Mouse (Mus musculus) embryonic facial prominence, embryonic 12.5 days (tissue): ENCODE results near the gene Ager. TPM values are rescaled to one million over a fixed set of nuclear protein-coding genes. Genes with fewer than 3 reads are reported as not detected.

Source experiments
- ATAC-seq: fragments of 200-750 bp; cut with Nextera tagmentation; 2 replicates; pipeline ENCODE4 v1.8.0; 2017; ENCODE audit not compliant: insufficient number of reproducible peaks, insufficient read depth, low FRiP score, low TSS enrichment
- H3K27ac ChIP-seq: fragments of 300-500 bp; sonication (generic); 2 replicates; pipeline ENCODE4 v1.5.1; 2016; ENCODE audit warnings: mild to moderate bottlenecking
- H3K27me3 ChIP-seq: fragments of 300-500 bp; sonication (generic); 2 replicates; pipeline ENCODE4 v1.6.1; 2016; ENCODE audit warnings: mild to moderate bottlenecking, moderate library complexity
- H3K36me3 ChIP-seq: fragments of 300-500 bp; sonication (generic); 2 replicates; pipeline ENCODE4 v1.6.1; 2016; ENCODE audit warnings: mild to moderate bottlenecking
- H3K4me1 ChIP-seq: fragments of 300-500 bp; sonication (generic); 2 replicates; pipeline ENCODE4 v1.6.1; 2016
- H3K4me2 ChIP-seq: fragments of 300-500 bp; sonication (generic); replicated peaks from 2 replicates; pipeline ENCODE4 v1.6.1; 2016; ENCODE audit warnings: mild to moderate bottlenecking, moderate library complexity
- H3K4me3 ChIP-seq: fragments of 300-500 bp; sonication (generic); 2 replicates; pipeline ENCODE4 v1.5.1; 2016; ENCODE audit warnings: mild to moderate bottlenecking
- H3K9ac ChIP-seq: fragments of 300-500 bp; sonication (generic); 2 replicates; pipeline ENCODE4 v1.6.1; 2016; ENCODE audit warnings: mild to moderate bottlenecking, moderate library complexity
- H3K9me3 ChIP-seq: fragments of 300-500 bp; sonication (generic); 2 replicates; pipeline ENCODE4 v1.6.1; 2016; ENCODE audit warnings: mild to moderate bottlenecking, moderate library complexity
- WGBS: fragments of 180-500 bp; shearing (Covaris S2); methylation state at CpG from one replicate; pipeline ENCODE4 v1.1.7; 2016; 5-methylcytosine and 5-hydroxymethylcytosine counted together
- polyA plus RNA-seq: library from polyadenylated mRNA; unstranded; fragments of >200 nt; fragmentation: Nextera tagmentation; extraction: Ambion mirVana; gene quantifications from 2 replicates; pipeline ENCODE4 v1.2.1, GENCODE M21; 2016

Ager gene
- polyA plus RNA-seq, 1 experiment from 2014 or later: 3.1 TPM

DNA sequence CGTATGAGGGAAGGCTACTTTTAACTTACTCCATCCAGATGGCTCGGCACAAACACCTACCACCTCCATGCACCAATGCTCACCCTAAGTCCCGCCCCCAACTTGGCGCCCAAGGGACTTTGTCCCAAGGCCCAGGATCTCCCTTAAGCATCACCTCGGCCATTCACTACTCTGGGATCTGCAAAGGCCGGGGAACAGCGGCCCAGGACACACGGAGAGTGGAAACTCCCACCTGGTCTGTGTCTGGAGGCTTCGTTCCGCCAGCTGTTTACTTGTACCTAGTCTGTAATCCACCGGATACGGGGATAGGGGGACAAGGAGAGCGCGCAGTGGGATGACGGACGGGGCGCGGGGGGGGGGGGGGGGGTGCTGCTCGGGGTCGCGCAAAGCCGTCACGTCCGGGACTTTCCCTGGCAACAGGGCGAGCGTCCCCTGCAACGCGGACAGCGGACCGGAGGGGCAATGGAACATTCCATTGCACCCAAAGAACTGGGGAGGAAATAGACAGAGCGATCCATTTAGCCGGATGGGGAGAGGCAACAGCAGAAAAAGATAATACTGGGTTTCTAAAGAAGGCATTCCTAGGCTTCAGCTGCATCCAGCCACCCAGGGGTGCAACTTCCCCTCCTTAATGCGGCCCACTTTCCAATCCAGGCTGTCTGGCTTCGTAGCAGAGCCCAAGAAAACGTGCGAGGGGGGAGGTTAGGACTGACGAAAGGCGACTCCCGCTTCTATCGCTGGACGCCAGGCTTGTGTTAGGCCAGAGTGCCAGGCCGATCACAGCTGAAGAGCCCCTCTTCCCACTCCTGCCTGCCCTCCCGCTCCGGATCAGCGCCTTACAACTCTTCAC, 29.7 kb downstream of the Ager start:
- WGBS: under 1% methylated on average over 45 of the region's 45 CpGs
- peak overlapping the region; percentile 78 for H3K4me2 ChIP-seq

DNA sequence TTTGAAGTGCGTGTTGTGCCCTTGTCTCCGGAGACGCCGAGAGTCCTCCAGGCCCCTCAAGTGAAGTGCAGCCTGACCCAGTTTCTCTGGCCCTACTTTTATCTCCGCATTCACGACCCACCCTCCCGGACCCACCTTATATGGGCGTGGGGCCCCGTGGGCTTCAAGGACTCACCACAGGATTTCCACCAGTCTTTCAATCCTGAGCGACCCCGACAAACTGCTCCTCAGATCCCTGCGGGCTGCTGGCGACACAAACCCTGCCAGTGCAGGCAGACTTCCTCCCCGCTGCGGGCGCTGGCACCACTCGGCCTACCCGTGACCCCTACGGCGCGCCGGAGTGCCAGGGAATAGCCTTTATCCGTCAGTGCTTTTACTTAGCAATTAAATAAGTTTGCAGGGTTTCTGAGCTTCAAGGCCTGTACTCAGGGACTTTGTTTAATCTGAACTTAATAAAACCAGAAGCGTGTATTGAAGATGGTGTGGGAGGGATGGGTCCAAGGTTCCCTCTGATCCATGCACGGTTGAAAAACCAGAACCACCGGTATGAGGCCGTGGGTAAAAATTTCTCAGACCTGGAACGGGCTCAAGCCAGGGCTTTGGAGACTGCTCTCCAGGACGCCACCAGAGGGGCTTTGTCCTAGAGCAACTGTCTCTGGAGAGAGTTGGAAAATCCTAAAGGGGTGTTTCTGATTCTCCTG, 30.4 kb downstream of the Ager start, which contains the start of gene Ppt2:
Gene Ppt2, minus strand, starts transcription at position 568 of the 701 bp plus-strand sequence.
- Histone ChIP-seq H3K27ac (peak within 1 kb of the TSS; percentile 89), H3K36me3 (peaks cover 11% of the 10 kb centered on the region), H3K9ac (peak within 1 kb of the TSS; percentile 60), H3K4me1 (peaks cover 46% of the 10 kb centered on the region), H3K4me3 (peak within 1 kb of the TSS; percentile 68), H3K27me3 (peaks cover 38% of the 10 kb centered on the region), H3K4me2 (peak within 1 kb of the TSS; percentile 78), H3K9me3 (no peaks in the 10 kb centered on the region)
- no peak for ATAC-seq
- WGBS: 4% methylated on average over 29 of the region's 29 CpGs

More for the DNA sequence above, 29.7 kb downstream of the Ager start:
- H3K36me3 ChIP-seq: peaks cover 19% of the 10 kb centered on the region
- peak; percentile 70 for ATAC-seq
- peak overlapping the region; percentile 68 for H3K4me3 ChIP-seq
- H3K27me3 ChIP-seq: peaks cover 30% of the 10 kb centered on the region
- H3K9ac ChIP-seq: peak overlapping the region; percentile 60
- peak overlapping the region; percentile 89 for H3K27ac ChIP-seq
- H3K4me1 ChIP-seq: peaks cover 46% of the 10 kb centered on the region
- H3K9me3 ChIP-seq: no peaks in the 10 kb centered on the region

DNA sequence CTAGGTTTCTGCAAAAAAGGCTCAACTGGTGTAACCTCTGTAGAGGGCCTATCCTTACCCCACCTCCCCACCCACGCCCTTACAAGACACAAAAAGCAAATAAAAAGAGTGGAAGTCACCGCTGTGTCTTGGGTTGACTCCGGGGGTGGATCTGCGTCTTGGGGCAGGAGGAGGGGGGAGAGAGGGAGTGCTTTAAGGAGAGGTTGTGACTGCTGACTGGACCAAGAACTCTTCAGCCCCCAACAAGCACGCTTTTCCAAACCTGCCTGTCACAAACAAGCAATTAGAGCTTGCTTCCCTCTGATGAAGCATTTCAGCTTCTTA, 30.9 kb downstream of the Ager start:
- 36% methylated on average over 5 of the region's 5 CpGs for whole genome bisulfite sequencing
- no peak for ATAC-seq
- Histone ChIP-seq H3K36me3 (peaks cover 6% of the 10 kb centered on the region), H3K27me3 (peaks cover 43% of the 10 kb centered on the region), H3K27ac (peak overlapping the region; percentile 89), H3K4me1 (peaks cover 46% of the 10 kb centered on the region), H3K9ac (peak overlapping the region; percentile 60; the same call in 1 of the 2 replicates), H3K9me3 (no peaks in the 10 kb centered on the region), H3K4me2 (peak overlapping the region; percentile 78), H3K4me3 (peak overlapping the region; percentile 68)

DNA sequence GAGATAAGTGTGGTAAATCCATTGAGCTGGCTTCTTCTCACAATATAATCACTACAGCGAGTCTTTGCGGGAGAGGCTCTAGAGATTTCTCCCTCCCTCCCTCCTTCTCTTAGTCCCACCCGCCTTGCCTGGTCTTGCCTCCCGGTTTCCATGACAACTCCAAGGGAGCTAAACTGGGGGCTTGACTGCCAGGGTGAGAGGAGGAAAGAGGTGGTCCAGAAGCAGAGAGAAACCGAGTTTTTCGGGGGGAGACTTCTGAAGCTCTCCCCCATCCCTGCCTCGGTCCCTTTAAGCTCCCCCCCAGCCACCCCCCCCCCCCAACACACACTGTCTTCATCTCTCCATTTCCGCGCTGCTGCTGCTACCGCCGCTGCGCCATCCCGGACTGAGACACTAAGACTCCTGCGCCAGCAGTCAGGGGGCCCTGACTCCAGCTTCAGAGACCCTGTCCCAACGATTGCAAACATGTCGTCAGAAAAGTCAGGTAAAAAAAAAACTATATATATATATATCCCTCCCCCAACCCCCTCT, 31.6 kb downstream of the Ager start, which contains the start of gene Prrt1:
Gene Prrt1, plus strand, starts transcription at position 313 of the 531 bp plus-strand sequence.
- ATAC-seq: no peak
- Histone ChIP-seq H3K4me2 (peak within 1 kb of the TSS; percentile 78), H3K27ac (peak within 1 kb of the TSS; percentile 89), H3K4me1 (peaks cover 46% of the 10 kb centered on the region), H3K36me3 (no peaks in the 10 kb centered on the region), H3K9me3 (no peaks in the 10 kb centered on the region), H3K4me3 (peak within 1 kb of the TSS; percentile 68), H3K9ac (peak within 1 kb of the TSS; percentile 60), H3K27me3 (peaks cover 44% of the 10 kb centered on the region)
- WGBS: 2% methylated on average over 16 of the region's 16 CpGs

DNA sequence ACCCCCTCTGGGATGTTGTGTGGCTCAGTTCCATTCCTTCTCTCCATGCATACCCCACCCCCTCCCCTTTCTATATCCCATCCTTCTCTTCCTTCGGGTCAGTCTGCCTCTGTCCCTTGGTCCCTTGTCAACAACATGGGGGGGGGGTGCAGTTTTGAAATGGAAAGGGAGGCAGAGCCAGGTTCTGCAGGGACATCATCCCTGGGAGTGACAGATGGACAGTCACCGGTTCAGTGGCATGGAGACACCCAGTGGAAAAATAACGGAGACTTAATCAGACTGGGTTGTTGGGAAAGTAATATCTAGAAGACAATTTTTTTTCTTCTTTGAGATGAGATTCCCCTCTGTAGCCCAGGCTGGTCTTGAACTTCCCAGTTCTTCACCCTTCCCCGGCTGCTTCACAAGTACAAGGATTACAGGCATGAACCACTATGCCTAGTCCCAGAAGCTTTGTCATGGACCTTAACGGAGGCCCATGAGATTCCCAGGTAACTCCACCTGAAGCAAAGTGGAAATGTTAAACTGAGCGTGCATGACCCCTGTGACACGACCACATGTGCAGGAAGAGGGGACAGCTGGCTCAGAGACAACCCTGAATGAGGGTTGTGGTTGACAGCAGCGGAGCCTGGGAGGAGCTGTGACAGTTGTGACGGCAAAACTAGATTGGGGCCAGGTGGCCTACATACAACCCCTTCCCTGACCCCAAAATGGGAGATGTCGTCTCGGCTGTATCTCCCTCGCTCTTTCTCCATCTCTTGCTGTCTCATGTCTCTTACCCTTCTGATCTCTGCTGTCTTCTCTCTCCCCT, 32.3 kb downstream of the Ager start:
- H3K36me3 ChIP-seq: no peaks in the 10 kb centered on the region
- peak overlapping the region; percentile 68; the same call in 1 of the 2 replicates for H3K4me3 ChIP-seq
- peak overlapping the region; percentile 78 for H3K4me2 ChIP-seq
- peaks cover 44% of the 10 kb centered on the region for H3K27me3 ChIP-seq
- WGBS: 13% methylated on average over 12 of the region's 12 CpGs
- ATAC-seq: no peak
- H3K9me3 ChIP-seq: no peaks in the 10 kb centered on the region
- peaks cover 46% of the 10 kb centered on the region for H3K4me1 ChIP-seq
- no peak overlapping the region for H3K9ac ChIP-seq
- no peak overlapping the region for H3K27ac ChIP-seq

DNA sequence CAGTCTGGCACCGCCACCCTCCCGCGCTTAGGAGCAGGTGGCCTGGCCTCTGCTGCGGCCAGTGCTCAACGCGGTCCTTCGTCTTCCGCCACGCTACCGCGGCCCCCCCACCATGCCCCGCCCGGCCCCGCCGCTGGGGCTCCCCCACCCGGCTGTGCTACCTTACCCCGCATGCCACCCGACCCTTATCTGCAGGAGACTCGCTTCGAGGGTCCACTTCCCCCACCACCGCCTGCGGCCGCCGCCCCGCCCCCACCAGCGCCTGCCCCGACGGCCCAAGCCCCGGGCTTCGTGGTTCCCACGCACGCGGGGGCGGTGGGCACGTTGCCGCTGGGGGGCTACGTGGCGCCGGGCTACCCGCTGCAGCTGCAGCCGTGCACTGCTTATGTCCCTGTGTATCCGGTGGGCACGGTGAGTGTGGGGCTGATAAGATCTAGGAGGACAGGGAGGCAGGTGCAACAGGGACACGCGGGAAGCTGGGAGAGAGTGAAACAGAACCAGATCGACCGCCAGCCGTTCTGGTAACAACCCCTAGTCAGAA, 33.2 kb downstream of the Ager start:
- H3K9me3 ChIP-seq: no peaks in the 10 kb centered on the region
- no peak overlapping the region for H3K27ac ChIP-seq
- peaks cover 44% of the 10 kb centered on the region for H3K27me3 ChIP-seq
- no peaks in the 10 kb centered on the region for H3K36me3 ChIP-seq
- H3K4me3 ChIP-seq: peak overlapping the region; percentile 34
- 3% methylated on average over 48 of the region's 48 CpGs for WGBS
- peak overlapping the region; percentile 78 for H3K4me2 ChIP-seq
- ATAC-seq: no peak
- peaks cover 46% of the 10 kb centered on the region for H3K4me1 ChIP-seq
- H3K9ac ChIP-seq: peak overlapping the region; percentile 27

DNA sequence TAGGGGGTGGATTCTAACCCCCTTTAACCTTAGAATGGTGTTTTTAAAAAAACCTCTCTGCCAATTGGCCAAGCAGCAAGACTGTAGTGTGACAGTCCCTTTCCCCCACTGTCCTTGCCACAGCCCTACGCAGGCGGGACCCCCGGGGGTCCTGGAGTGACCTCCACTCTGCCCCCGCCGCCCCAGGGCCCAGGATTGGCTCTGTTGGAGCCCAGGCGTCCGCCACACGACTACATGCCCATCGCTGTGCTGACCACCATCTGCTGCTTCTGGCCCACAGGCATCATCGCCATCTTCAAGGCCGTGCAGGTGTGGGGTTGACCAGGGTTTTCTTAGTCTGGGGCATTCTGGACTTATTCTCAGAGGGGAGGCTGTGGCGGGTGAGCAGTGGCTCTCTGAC, 34.0 kb downstream of the Ager start:
- WGBS: 6% methylated on average over 12 of the region's 12 CpGs
- ATAC-seq: no peak
- H3K36me3 ChIP-seq: no peaks in the 10 kb centered on the region
- H3K9ac ChIP-seq: no peak overlapping the region
- H3K4me2 ChIP-seq: peak overlapping the region; percentile 78
- peak overlapping the region; percentile 34 for H3K4me3 ChIP-seq
- no peaks in the 10 kb centered on the region for H3K9me3 ChIP-seq
- H3K4me1 ChIP-seq: peaks cover 39% of the 10 kb centered on the region
- H3K27me3 ChIP-seq: peaks cover 44% of the 10 kb centered on the region
- H3K27ac ChIP-seq: no peak overlapping the region

DNA sequence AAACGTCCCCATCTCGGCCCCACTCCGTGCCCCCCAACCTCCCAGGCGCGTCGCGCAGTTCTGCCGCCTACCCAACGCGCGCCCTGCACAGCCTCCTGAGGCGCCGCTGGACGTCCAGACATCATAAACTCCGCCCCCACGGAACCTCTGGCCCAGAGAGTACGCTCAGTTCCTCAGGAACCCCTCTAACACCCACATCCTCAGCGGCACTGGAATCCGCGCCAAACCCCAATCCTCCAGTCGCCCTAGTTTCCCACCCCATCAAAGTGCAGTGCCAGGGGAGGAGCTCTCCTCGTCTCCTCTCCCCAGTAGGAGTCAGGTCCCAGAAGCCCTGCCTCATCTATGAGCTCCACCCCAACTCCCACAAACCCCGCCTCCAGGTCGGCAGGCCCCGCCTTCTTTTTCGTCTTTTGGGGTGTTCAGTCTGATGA, 34.6 kb downstream of the Ager start:
- Histone ChIP-seq H3K4me3 (peak overlapping the region; percentile 34), H3K9ac (peak overlapping the region; percentile 47; the same call in 1 of the 2 replicates), H3K27ac (no peak overlapping the region), H3K4me1 (peaks cover 39% of the 10 kb centered on the region), H3K36me3 (no peaks in the 10 kb centered on the region), H3K9me3 (no peaks in the 10 kb centered on the region), H3K27me3 (peaks cover 44% of the 10 kb centered on the region), H3K4me2 (peak overlapping the region; percentile 78)
- 2% methylated on average over 26 of the region's 26 CpGs for WGBS
- 0 out of 2 replicates have a peak, but pooled peaks have one; percentile 16 for ATAC-seq

DNA sequence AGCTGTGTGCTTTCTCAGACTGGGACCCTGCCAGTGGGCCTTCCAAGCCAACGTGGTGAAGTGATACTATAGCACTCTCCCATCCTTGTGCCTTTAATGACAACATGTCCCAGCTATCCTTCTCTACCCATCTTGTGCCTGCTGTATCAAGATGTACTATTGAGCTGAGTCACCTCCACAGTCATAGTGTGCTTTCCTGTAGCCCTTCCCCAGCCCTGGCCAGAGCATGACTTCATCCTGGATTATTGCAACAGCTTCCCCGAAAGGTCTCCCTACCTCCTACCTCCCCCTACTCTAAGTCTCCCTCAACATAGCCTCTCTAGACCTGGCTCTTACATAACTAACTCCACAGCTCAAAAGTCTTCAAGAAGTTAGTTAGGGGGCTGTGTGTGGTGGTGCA, 38.0 kb downstream of the Ager start:
- ATAC-seq: no peak
- Histone ChIP-seq H3K36me3 (no peaks in the 10 kb centered on the region), H3K9me3 (no peaks in the 10 kb centered on the region), H3K9ac (no peak overlapping the region), H3K4me3 (no peak overlapping the region), H3K4me2 (no peak overlapping the region), H3K27ac (no peak overlapping the region), H3K4me1 (peaks cover 15% of the 10 kb centered on the region), H3K27me3 (peaks cover 30% of the 10 kb centered on the region)
- WGBS: 72% methylated on average over 2 of the region's 2 CpGs

DNA sequence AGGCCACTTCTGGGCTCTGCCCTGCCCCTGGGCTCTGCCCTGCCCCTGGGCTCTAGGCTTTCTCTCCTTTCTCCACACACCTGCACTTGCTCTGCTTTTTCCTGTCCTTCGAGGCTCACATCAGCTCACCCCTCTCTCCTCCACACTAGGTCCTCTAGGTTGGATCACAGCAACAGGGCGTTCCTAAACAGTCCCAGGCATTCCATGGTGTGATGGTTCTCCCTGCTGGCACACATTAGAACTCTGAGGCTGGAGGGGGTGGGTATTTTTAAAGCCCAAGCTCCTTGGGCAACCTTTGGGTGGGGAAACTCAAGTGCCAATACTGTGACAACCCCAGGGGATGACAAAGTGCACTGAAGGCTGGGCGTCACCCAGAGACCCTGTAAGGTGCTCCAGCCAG, 39.8 kb downstream of the Ager start:
- Histone ChIP-seq H3K4me3 (no peak overlapping the region), H3K9me3 (no peaks in the 10 kb centered on the region), H3K27me3 (peaks cover 12% of the 10 kb centered on the region), H3K9ac (no peak overlapping the region), H3K4me1 (peaks cover 15% of the 10 kb centered on the region), H3K27ac (no peak overlapping the region), H3K4me2 (no peak overlapping the region), H3K36me3 (no peaks in the 10 kb centered on the region)
- no peak for ATAC-seq
- WGBS: 72% methylated on average over 3 of the region's 3 CpGs
